Mouse (Mus musculus) thymus, adult 18-20 months (tissue): ENCODE measurements around the gene Arl13b.

ENCODE experiments used
- DNase-seq, 2 experiments: peaks; one replicate each; pipeline ENCODE4 v3.0.0; 2022; ENCODE audit warnings: mixed read lengths in 2 of 2

The Arl13b gene

DNA sequence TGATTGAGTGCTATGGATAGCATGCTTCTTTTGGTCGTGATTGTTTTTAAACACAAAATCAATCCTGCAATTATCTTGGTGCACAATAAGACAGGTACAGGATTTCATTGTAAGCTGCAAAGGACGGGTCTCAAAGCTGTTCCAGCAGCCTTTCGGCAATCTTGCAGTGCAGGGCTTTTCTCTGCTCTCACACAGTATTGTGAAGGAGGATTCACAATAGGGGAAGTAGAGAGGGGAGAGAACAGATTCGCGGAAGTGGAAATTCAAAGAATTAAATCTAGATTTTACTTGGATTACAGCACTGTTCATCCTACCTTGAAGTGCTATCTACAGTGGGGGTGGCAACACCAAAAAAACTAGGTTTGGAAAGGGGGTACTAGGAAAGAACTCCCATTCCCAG is 33.0 kb downstream of the Arl13b start:
- no peak for DNase-seq

DNA sequence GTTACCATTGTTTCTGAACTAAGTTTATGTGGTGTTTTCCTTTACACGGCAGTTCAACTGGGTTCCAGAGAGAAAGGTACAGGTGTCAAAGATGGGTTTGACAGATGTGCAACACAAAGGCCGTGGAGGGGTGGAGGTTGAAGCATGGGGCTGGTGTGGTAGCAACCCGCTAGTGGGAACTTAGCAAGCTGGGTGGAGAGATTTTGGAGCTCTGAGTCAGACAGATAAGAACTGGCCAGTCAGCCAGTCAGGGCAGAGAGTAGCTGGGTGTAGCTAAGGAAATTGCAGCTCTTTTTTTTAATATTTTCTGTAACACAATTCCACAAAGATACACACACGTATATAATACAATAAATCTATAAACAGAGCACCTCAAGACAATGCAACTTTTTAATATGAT is 36.0 kb downstream of the Arl13b start:
- DNase-seq: no peak

DNA sequence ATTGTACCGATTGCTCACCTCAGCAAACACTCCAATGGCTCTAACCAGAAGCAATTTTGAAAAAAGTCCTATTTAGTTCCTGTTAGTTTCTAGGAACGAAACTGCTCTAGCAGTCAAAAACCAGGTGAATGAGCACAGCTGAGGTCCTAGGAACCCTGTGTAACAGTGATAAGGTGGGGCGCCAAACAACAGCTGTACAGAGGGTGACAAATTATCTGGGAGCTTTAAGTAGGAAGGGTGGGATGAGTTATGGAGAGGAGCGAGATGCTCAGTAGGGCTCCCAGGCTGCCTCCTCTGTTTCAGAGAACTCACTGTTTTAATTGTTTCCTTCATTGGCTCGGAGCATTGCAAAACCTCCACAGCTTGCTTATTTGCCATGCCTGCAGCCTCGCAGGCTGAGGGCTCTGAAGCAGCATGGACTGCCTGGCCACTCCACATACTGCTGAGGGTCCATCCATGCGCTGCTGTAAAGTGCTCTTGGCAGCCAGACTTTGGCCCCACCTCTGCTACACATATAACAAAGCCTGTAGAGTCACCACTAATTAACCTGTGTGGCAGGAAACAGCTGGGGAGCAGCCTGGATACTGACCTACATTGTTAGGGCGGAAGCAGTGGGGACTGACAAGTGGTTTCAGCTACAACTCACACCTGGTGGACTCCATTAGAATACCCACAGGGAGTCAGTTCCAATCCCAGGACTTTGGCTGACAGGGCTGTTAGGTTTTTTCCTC is 39.4 kb downstream of the Arl13b start:
- DNase-seq: peak in 1 of 2 experiments; percentile 19

GRCm38 (mm10) chr16:62804621-62805020 is 42.2 kb downstream of the Arl13b start:
- no peak for DNase-seq

- no peak for DNase-seq
Observed at GRCm38 (mm10) chr16:62799839-62800238, 47.0 kb downstream of the Arl13b start.

- no peak for DNase-seq
Observed at GRCm38 (mm10) chr16:62799426-62799825, 47.4 kb downstream of the Arl13b start.

DNA sequence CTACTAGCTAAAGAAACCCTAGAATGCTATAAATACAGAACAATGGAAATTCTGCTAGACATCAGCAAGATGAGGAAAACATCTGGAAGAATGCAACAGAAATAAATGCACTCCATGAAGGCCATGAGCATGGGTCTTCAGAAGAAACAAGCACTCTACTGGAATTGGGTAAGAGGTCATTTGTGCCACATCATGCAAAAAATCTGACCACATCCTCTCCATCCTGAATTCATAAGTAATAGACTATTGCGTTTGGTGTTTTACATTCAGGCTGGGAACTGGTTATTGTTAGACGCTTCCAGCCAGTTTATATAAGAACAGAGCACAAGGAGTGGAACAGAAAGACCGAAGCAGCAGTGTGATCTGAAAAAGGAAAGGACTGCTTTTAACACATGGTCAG is 48.0 kb downstream of the Arl13b start:
- DNase-seq: no peak

DNA sequence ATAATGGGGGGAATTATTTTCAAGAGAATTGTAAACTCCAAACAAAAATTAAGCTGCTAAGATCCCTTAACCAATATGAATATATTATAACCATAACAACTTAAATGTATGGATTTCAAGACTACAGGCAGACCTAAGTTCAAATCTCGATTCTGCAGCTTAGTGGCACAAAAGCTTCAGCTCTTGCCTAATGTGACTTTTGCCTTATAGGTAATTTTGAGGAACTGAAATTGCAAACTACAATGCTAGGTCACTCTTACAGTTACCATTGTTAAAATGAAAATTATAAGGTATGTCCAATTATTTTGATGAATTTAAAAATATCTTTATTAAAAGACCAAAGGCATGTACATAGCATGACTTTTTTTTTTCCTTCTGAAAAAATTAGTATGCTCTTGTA is 50.2 kb downstream of the Arl13b start:
- no peak for DNase-seq

DNA sequence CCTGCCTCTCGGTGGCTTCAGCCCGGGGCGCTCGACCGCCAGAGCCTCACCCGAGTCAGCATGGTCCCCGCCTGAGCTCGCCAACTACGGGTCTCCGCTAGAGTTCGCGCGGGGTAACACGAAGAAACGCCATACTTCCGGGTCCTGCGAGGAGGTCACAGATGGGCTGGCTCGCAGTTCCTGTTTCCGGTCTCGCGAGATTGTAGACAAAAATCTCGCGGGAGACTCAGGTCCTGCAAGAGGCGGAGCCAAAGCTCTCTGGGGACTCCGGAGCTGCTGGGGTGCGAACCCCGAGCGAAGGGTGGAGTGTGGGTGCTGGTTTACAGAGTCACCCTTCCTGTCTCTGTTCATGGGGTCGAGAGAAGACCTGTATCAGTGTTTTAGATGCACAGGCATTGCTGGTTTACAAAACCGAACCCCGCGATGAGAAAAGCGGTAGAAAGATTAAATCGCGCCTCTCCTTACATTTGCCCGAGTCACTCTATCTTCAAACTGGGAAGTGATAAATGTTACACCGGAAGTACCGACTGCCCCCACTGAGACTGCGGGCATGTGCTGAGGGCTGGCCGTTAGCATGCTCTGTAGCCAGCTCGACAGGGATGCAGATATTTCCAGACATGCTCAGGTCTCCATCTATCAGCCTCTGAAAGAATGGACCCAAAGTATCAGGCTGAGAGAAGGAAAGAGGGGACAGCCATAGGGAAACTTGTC is 60.1 kb downstream of the Arl13b start, which contains the start of gene Nsun3:
Nsun3 (minus strand) TSS at position 198 of the 711 bp plus-strand sequence.
- DNase-seq: peak; percentile 85 to 93

- no peak for DNase-seq
Observed at GRCm38 (mm10) chr16:62782229-62782628, 64.6 kb downstream of the Arl13b start.

DNA sequence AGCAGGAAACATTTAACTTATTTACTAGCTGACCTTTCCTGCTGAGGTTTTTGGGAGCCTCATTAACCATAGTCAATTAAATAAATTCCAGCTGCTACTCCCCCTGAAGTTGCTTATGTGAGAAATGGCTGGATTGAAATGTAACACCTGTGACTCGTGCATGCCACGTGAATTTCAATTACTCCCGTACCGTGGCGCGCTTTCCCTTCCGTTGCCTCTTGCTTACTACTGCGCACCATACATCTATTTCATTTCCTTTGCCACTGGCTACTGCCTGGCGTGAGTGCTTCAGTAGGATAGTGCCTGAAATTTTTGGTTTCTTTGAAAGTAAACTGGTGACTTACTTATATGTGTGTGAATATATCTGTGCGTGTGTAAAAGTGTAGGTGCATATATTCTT is 68.6 kb downstream of the Arl13b start:
- no peak for DNase-seq

- no peak for DNase-seq
Observed at GRCm38 (mm10) chr16:62776034-62776433, 70.8 kb downstream of the Arl13b start.

DNA sequence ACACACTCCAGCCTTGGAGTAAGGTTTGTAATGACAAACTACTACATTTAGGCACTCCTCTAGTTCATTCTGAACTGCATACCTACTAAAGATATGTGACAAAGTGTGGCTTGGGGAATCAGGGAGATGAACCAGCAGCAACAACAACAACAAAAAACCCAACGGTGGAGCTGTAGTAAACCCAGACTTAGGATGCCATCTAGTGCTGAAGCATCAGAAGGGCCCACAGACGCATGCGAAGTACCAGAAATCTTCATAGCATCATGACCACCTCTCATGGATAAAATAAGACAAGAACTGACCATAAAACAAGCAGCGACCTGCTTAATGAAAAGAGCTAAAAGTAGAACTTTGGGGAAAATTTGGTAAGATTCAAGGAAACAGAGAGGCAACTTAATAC is 73.4 kb downstream of the Arl13b start:
- DNase-seq: no peak

GRCm38 (mm10) chr16:62758340-62758739 is 88.5 kb downstream of the Arl13b start:
- peak in 1 of 2 experiments; percentile 18 for DNase-seq

GRCm38 (mm10) chr16:62755307-62755706 is 91.5 kb downstream of the Arl13b start:
- no peak for DNase-seq

DNA sequence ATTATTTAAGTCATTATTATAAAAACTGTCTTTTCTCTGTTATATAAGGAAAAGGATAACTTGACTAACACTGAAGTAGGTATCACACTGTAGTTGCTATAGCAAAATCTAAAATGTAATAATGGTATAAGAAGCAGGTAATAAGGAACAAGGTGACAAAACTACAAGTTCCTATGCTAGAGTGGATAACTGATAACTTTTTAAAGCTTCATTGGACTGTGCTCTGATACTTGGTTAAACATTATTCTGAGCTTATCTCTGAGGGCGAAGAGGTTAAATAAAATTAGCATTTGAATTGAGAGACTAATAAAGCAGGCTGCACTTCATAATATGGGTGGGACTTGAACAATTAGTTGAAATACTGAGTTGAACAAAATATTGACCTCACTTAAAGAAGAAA is 93.2 kb downstream of the Arl13b start:
- no peak for DNase-seq

- no peak for DNase-seq
Observed at GRCm38 (mm10) chr16:62753079-62753478, 93.8 kb downstream of the Arl13b start.

- DNase-seq: no peak
Observed at GRCm38 (mm10) chr16:62745875-62746274, 101.0 kb downstream of the Arl13b start.
